Mouse (Mus musculus): ENCODE data around the gene Acsf3. TPM values are rescaled to one million over a fixed set of nuclear protein-coding genes. Genes with fewer than 3 reads are reported as not detected.
A peak's percentile ranks its signal among the peaks of the same experiment; 100 is the strongest.

Acsf3 gene
- polyA plus RNA-seq, 1 experiment from 2014 or later, result 13.7 TPM

DNA sequence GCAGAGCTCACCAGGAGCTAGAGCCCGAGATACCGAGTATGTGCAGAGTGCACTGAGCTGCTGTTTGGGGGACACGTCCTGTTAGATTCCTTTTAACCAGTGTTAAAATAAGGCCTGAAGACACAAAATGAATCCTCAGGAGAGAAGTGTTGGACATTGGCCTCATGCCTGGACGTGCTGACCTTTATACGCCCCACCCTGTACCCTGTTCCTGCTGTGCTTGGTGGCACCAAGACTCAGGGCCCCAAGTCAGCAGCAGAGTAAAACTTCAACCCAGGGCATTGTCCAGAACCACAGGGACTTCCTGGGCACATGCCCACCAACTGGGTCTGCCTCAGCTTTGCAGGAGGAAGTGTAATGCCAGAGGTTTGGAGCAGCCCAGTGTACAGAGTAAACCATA is 14.5 kb downstream of the Acsf3 start:
- H3K4me1 ChIP-seq (ENCODE audit: control insufficient read depth, insufficient read depth, low read length), result peaks cover 12% of the 10 kb centered on the region; the same call in 1 of the 2 replicates
- ATAC-seq (no peak), DNase-seq (ENCODE audit: low spot score) (no peak)
- no peaks in the 10 kb centered on the region for H3K27me3 ChIP-seq (replicated peaks; ENCODE audit: control insufficient read depth, insufficient read depth, low read length)
- 93% methylated on average over 5 of the region's 5 CpGs for whole genome bisulfite sequencing
- H3K9me3 ChIP-seq (replicated peaks; ENCODE audit: control insufficient read depth, low read length), result no peaks in the 10 kb centered on the region
- H3K36me3 ChIP-seq (ENCODE audit: control insufficient read depth, insufficient read depth, low read length), result peaks cover 26% of the 10 kb centered on the region
- H3K4me2 ChIP-seq (ENCODE audit: low read length), result no peak overlapping the region
- no peak overlapping the region for H3K4me3 ChIP-seq (ENCODE audit: low read depth, low read length)
- H3K27ac ChIP-seq (ENCODE audit: low read depth, low read length), result no peak overlapping the region
- no peak overlapping the region for H3K9ac ChIP-seq (ENCODE audit: low read length)

DNA sequence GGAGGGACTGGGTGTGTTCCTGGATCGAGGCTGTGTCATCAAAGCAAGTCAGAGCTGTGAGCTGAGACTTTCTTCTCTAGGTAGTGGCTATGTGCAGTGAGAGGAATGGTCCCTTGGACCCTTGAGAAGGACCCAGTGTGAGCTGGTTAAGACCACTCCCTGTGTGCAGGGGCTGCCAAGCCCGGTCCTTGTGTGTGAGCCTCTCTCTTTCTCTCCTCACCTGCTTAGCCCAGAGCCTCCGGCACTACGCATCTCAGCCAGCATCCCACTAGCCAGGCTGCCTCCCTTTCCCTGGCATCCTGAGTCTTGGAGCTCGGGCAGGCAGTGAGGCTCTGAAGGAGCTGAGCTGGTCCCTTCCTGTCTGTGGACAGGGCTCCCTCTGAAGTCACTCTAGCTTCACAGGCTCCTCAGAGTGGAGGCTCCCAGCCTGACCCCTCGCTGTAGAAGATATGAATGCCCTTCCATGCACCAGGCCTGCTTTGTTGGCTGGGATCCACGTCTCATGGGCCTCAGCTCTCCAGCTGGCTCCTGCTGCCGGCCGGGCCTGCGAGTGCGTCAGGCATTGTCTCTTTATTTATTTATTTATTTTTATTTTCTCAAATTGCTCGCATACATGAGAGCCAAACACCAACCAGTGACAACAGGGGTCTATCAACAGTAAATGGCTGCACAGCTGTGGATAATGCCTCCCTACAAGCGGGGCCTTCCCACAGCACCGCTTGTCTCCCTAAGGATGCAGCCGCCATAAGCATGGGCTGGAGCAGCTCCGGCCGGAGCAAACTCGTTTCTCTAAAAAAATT is 18.3 kb downstream of the Acsf3 start:
- H3K4me3 ChIP-seq (ENCODE audit: low read depth, low read length), result no peak overlapping the region
- peaks cover 12% of the 10 kb centered on the region; the same call in 1 of the 2 replicates for H3K4me1 ChIP-seq (ENCODE audit: control insufficient read depth, insufficient read depth, low read length)
- H3K9ac ChIP-seq (ENCODE audit: low read length), result peak overlapping the region; percentile 47
- no peaks in the 10 kb centered on the region for H3K27me3 ChIP-seq (replicated peaks; ENCODE audit: control insufficient read depth, insufficient read depth, low read length)
- no peak overlapping the region for H3K4me2 ChIP-seq (ENCODE audit: low read length)
- H3K9me3 ChIP-seq (replicated peaks; ENCODE audit: control insufficient read depth, low read length), result no peaks in the 10 kb centered on the region
- peak; percentile 85 for ATAC-seq
- WGBS, result 57% methylated on average over 18 of the region's 18 CpGs
- H3K36me3 ChIP-seq (ENCODE audit: control insufficient read depth, insufficient read depth, low read length), result peaks cover 6% of the 10 kb centered on the region; the same call in 1 of the 2 replicates
- DNase-seq (ENCODE audit: low spot score), result peak; percentile 80
- H3K27ac ChIP-seq (ENCODE audit: low read depth, low read length), result peak overlapping the region; percentile 88

DNA sequence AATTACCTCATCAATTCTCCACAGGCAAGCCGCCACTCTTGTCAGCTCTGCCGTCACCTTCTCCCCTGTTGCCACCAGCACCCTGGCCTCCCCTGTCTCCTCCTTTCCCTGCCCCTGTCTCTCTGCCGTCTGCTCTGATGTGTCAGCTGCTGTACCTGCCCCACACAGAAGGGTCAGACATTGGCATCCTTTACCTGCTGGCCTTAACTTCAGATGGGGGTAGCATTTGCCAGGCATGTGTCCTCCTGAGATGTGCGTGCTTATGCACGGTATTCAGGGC is 18.8 kb downstream of the Acsf3 start:
- Histone ChIP-seq H3K4me2 (ENCODE audit: low read length) (no peak overlapping the region), H3K27ac (ENCODE audit: low read depth, low read length) (peak overlapping the region; percentile 88), H3K9me3 (replicated peaks; ENCODE audit: control insufficient read depth, low read length) (no peaks in the 10 kb centered on the region), H3K4me3 (ENCODE audit: low read depth, low read length) (no peak overlapping the region), H3K36me3 (ENCODE audit: control insufficient read depth, insufficient read depth, low read length) (peaks cover 6% of the 10 kb centered on the region; the same call in 1 of the 2 replicates), H3K4me1 (ENCODE audit: control insufficient read depth, insufficient read depth, low read length) (peaks cover 12% of the 10 kb centered on the region; the same call in 1 of the 2 replicates), H3K27me3 (replicated peaks; ENCODE audit: control insufficient read depth, insufficient read depth, low read length) (no peaks in the 10 kb centered on the region), H3K9ac (ENCODE audit: low read length) (peak overlapping the region; percentile 0; the same call in 1 of the 2 replicates)
- no peak; the same call in 1 of the 2 replicates for ATAC-seq
- DNase-seq (ENCODE audit: low spot score), result no peak
- WGBS, result 59% methylated on average over 5 of the region's 5 CpGs

DNA sequence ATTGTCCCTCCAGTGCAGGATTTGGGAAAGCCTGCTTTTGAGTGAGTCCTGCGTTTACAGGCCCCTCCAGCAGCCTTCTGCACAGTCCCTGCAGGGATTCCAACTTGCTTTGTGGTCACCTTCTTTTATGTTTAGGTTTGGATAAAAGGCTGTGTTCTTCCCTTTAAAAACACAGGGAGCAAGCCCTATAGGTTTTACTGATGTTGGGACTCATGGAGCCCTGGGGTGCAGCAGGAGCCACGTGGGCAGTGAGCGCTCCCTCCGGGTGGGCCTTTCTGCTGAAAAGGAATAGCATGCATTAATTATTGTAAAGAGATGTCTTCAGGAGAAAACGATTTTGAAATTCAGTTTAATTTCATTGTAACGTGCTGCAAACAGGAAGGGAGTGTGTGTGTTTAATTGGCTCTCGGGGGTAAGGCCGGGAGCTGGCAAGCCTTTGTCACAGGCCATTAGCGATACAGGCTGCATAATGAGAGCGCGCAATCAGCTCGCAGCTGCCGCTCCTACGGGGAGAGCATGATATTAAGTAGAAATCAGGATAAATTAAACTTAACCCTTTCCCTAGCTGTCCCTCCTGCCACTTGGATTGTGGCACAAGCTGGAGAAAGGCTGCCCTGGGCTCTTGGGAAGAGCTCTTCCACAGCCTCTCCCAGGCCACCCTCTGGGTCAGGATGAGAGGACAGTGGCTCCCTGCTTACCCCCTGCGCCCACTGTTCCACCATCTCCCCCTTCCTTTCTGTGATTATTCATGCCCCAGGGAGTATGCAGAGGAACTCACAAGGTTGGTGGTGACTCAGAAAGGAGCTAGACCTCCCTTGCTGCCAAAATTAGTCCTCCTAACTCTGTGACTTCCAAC is 28.8 kb downstream of the Acsf3 start:
- Histone ChIP-seq H3K27ac (ENCODE audit: low read depth, low read length) (peak overlapping the region; percentile 93), H3K4me1 (ENCODE audit: control insufficient read depth, insufficient read depth, low read length) (peaks cover 53% of the 10 kb centered on the region), H3K4me3 (ENCODE audit: low read depth, low read length) (no peak overlapping the region), H3K4me2 (ENCODE audit: low read length) (peak overlapping the region; percentile 23), H3K9ac (ENCODE audit: low read length) (peak overlapping the region; percentile 22; the same call in 1 of the 2 replicates), H3K36me3 (ENCODE audit: control insufficient read depth, insufficient read depth, low read length) (no peaks in the 10 kb centered on the region), H3K27me3 (replicated peaks; ENCODE audit: control insufficient read depth, insufficient read depth, low read length) (no peaks in the 10 kb centered on the region; the same call in none of the 2 replicates), H3K9me3 (replicated peaks; ENCODE audit: control insufficient read depth, low read length) (no peaks in the 10 kb centered on the region)
- ATAC-seq (peak; percentile 94), DNase-seq (ENCODE audit: low spot score) (peak; percentile 97)
- 3% methylated on average over 15 of the region's 15 CpGs for WGBS

DNA sequence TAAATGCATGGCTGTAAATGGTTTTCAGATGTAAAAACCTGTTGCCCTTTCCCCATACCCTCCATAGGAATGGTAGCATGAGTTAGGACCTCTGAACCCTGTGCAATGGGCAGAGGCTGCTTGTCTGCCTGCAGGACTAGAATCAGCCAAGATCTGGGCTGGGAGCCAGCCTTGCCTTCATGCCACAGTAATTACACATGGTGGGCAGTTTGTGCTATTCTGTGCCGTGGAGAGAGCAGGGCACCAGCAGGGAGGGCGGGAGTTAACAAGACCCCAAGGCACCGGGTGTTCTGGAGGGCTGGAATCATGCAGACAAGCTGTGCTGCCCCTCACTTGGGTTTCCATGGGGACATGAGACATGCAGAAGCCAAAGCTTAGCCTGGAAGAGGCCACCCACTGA is 30.1 kb downstream of the Acsf3 start:
- Histone ChIP-seq H3K4me2 (ENCODE audit: low read length) (peak overlapping the region; percentile 7; the same call in 1 of the 2 replicates), H3K9ac (ENCODE audit: low read length) (no peak overlapping the region; the same call in 1 of the 2 replicates), H3K9me3 (replicated peaks; ENCODE audit: control insufficient read depth, low read length) (no peaks in the 10 kb centered on the region), H3K27me3 (replicated peaks; ENCODE audit: control insufficient read depth, insufficient read depth, low read length) (no peaks in the 10 kb centered on the region; the same call in none of the 2 replicates), H3K4me1 (ENCODE audit: control insufficient read depth, insufficient read depth, low read length) (peaks cover 53% of the 10 kb centered on the region), H3K4me3 (ENCODE audit: low read depth, low read length) (no peak overlapping the region), H3K27ac (ENCODE audit: low read depth, low read length) (peak overlapping the region; percentile 93), H3K36me3 (ENCODE audit: control insufficient read depth, insufficient read depth, low read length) (no peaks in the 10 kb centered on the region)
- peak; percentile 51 for ATAC-seq
- DNase-seq (ENCODE audit: low spot score), result peak; percentile 89
- 4% methylated on average over 3 of the region's 3 CpGs for WGBS

DNA sequence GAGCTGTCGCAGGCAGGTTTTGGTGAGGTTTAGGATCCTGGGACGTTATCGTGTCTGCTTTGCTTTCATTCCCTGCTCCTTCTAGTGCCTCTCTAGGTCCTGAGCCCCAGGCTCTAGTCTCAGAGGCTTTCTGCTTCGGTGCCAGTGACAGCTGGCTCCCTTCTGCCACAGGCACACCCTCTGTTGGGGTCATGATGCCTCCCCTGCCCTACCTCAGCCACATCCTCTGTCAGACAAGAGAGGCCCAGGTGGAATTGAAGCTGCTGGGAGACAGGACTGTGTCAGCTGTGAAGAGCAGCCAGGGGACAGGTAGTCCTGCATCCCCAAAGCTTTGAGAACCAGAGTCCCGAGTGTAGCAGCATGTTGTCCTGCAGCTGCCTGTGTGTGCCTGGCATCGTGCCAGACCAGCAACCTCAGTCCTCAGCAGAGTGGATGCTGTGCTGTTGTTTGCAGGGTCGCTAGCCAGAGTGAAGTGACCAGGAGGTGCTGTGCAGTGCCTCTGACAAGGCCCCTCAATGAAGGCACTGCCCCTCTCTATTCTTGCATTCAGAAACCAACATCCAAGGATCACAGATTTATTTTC is 31.8 kb downstream of the Acsf3 start:
- H3K27ac ChIP-seq (ENCODE audit: low read depth, low read length), result peak overlapping the region; percentile 93
- no peaks in the 10 kb centered on the region for H3K9me3 ChIP-seq (replicated peaks; ENCODE audit: control insufficient read depth, low read length)
- peak; percentile 65 for DNase-seq (ENCODE audit: low spot score)
- H3K27me3 ChIP-seq (replicated peaks; ENCODE audit: control insufficient read depth, insufficient read depth, low read length), result no peaks in the 10 kb centered on the region; the same call in none of the 2 replicates
- H3K4me1 ChIP-seq (ENCODE audit: control insufficient read depth, insufficient read depth, low read length), result peaks cover 53% of the 10 kb centered on the region
- no peak overlapping the region for H3K4me3 ChIP-seq (ENCODE audit: low read depth, low read length)
- peak overlapping the region; percentile 41; the same call in 1 of the 2 replicates for H3K9ac ChIP-seq (ENCODE audit: low read length)
- H3K36me3 ChIP-seq (ENCODE audit: control insufficient read depth, insufficient read depth, low read length), result no peaks in the 10 kb centered on the region
- 36% methylated on average over 7 of the region's 7 CpGs for WGBS
- H3K4me2 ChIP-seq (ENCODE audit: low read length), result no peak overlapping the region
- ATAC-seq, result no peak

DNA sequence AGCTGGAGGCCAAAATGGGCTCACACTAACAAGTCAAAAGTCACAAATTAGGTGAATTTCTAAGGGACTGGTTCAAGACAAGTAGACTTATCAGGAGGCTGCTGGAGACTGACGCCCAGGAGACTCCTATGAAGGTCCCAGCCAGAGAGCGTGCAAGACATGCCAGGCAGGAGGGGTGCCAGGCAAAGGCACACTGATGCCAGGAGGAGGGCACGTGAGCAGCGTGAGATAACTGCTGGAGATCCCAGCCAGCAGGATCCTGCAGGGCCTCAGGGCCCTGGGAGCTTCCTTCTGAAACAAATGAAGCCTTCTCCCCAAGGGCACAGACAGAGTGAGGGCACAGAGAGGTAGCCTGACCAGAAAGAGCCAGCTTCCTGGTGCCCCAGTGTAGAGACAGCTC is 32.6 kb downstream of the Acsf3 start:
- no peaks in the 10 kb centered on the region for H3K9me3 ChIP-seq (replicated peaks; ENCODE audit: control insufficient read depth, low read length)
- no peak overlapping the region for H3K4me3 ChIP-seq (ENCODE audit: low read depth, low read length)
- peak; percentile 51 for DNase-seq (ENCODE audit: low spot score)
- no peak overlapping the region; the same call in 1 of the 2 replicates for H3K9ac ChIP-seq (ENCODE audit: low read length)
- WGBS, result 67% methylated on average over 4 of the region's 4 CpGs
- peaks cover 51% of the 10 kb centered on the region for H3K4me1 ChIP-seq (ENCODE audit: control insufficient read depth, insufficient read depth, low read length)
- H3K27me3 ChIP-seq (replicated peaks; ENCODE audit: control insufficient read depth, insufficient read depth, low read length), result no peaks in the 10 kb centered on the region; the same call in 1 of the 2 replicates
- ATAC-seq, result no peak
- no peaks in the 10 kb centered on the region for H3K36me3 ChIP-seq (ENCODE audit: control insufficient read depth, insufficient read depth, low read length)
- H3K4me2 ChIP-seq (ENCODE audit: low read length), result no peak overlapping the region
- H3K27ac ChIP-seq (ENCODE audit: low read depth, low read length), result peak overlapping the region; percentile 93

DNA sequence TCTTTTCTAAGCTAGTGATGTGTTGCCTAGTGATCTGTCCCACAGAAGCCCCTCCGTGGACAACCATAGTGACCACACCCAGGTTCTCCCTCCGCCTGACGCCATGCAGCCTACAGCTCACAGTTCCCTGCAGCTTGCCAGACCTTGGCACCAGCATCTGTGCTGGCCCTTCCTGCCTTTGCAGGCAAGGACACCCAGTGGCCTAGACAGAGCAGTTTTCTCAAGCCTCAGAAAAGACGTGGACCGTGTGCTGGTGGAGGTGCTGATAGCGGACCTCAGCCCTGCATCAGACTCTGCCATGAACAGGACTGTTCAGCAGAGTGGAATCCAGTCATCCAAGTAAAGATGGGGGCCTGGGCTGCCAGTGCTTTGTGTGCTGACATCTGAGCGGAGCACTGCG is 35.1 kb downstream of the Acsf3 start:
- WGBS, result 90% methylated on average over 8 of the region's 8 CpGs
- H3K4me3 ChIP-seq (ENCODE audit: low read depth, low read length), result no peak overlapping the region
- peaks cover 27% of the 10 kb centered on the region for H3K4me1 ChIP-seq (ENCODE audit: control insufficient read depth, insufficient read depth, low read length)
- ATAC-seq (no peak), DNase-seq (ENCODE audit: low spot score) (no peak)
- H3K9me3 ChIP-seq (replicated peaks; ENCODE audit: control insufficient read depth, low read length), result no peaks in the 10 kb centered on the region
- H3K27ac ChIP-seq (ENCODE audit: low read depth, low read length), result no peak overlapping the region
- H3K4me2 ChIP-seq (ENCODE audit: low read length), result no peak overlapping the region
- no peaks in the 10 kb centered on the region; the same call in 1 of the 2 replicates for H3K27me3 ChIP-seq (replicated peaks; ENCODE audit: control insufficient read depth, insufficient read depth, low read length)
- H3K36me3 ChIP-seq (ENCODE audit: control insufficient read depth, insufficient read depth, low read length), result 0 out of 2 replicates have a peak, but pooled peaks cover 4% of the 10 kb centered on the region
- H3K9ac ChIP-seq (ENCODE audit: low read length), result no peak overlapping the region
